Mouse (Mus musculus): ENCODE measurements around the gene Sgf29. TPM values are rescaled to one million over a fixed set of nuclear protein-coding genes. Genes with fewer than 3 reads are reported as not detected.

Gene Sgf29
- polyA plus RNA-seq (2016; fragmentation: Nextera tagmentation; extraction: Ambion mirVana) = 57.6 and 62.7 TPM in 2 replicates

GRCm38 (mm10) chr7:126649231-126650051 lies at the start of gene Sgf29:
TSS of gene Sgf29 (plus strand) at chr7:126649309.
- peaks cover 11% of the 10 kb centered on the region for H3K4me1 ChIP-seq (replicated peaks)
- DNase-seq (ENCODE audit: low spot score) = peak; percentile 92
- no peaks in the 10 kb centered on the region for H3K36me3 ChIP-seq
- peak within 1 kb of the TSS; percentile 94 for H3K27ac ChIP-seq
- WGBS = 1% methylated on average over 57 of the region's 57 CpGs
- no peaks in the 10 kb centered on the region for H3K27me3 ChIP-seq (ENCODE audit: insufficient read depth, poor library complexity, severe bottlenecking)
- peak within 1 kb of the TSS; percentile 75 for H3K4me3 ChIP-seq
- H3K9me3 ChIP-seq = no peaks in the 10 kb centered on the region

GRCm38 (mm10) chr7:126601896-126602295 lies 47.2 kb upstream of the Sgf29 start:
- Histone ChIP-seq H3K4me1 (replicated peaks) (peaks cover 9% of the 10 kb centered on the region), H3K27ac (no peak overlapping the region), H3K36me3 (no peaks in the 10 kb centered on the region), H3K9me3 (no peaks in the 10 kb centered on the region), H3K27me3 (ENCODE audit: insufficient read depth, poor library complexity, severe bottlenecking) (no peaks in the 10 kb centered on the region), H3K4me3 (no peak overlapping the region)
- DNase-seq (ENCODE audit: low spot score) = no peak
- WGBS = 31% methylated on average over 5 of the region's 5 CpGs

GRCm38 (mm10) chr7:126602650-126603049 lies 46.5 kb upstream of the Sgf29 start:
- 87% methylated on average over 3 of the region's 3 CpGs for WGBS
- Histone ChIP-seq H3K4me1 (replicated peaks) (peaks cover 9% of the 10 kb centered on the region), H3K27ac (no peak overlapping the region), H3K27me3 (ENCODE audit: insufficient read depth, poor library complexity, severe bottlenecking) (no peaks in the 10 kb centered on the region), H3K36me3 (no peaks in the 10 kb centered on the region), H3K9me3 (no peaks in the 10 kb centered on the region), H3K4me3 (no peak overlapping the region)
- no peak for DNase-seq (ENCODE audit: low spot score)

- no peaks in the 10 kb centered on the region for H3K9me3 ChIP-seq
- H3K36me3 ChIP-seq = no peaks in the 10 kb centered on the region
- 92% methylated on average over 5 of the region's 5 CpGs for WGBS
- H3K4me3 ChIP-seq = no peak overlapping the region
- DNase-seq (ENCODE audit: low spot score) = no peak
- H3K27ac ChIP-seq = no peak overlapping the region
- peaks cover 2% of the 10 kb centered on the region for H3K4me1 ChIP-seq (replicated peaks)
- H3K27me3 ChIP-seq (ENCODE audit: insufficient read depth, poor library complexity, severe bottlenecking) = no peaks in the 10 kb centered on the region
Measured at GRCm38 (mm10) chr7:126606611-126607010, 42.5 kb upstream of the Sgf29 start.

- no peaks in the 10 kb centered on the region for H3K9me3 ChIP-seq
- no peak for DNase-seq (ENCODE audit: low spot score)
- H3K27ac ChIP-seq = no peak overlapping the region
- H3K4me1 ChIP-seq (replicated peaks) = no peaks in the 10 kb centered on the region
- H3K36me3 ChIP-seq = no peaks in the 10 kb centered on the region
- 84% methylated on average over 3 of the region's 3 CpGs for WGBS
- H3K27me3 ChIP-seq (ENCODE audit: insufficient read depth, poor library complexity, severe bottlenecking) = no peaks in the 10 kb centered on the region
- no peak overlapping the region for H3K4me3 ChIP-seq
Measured at GRCm38 (mm10) chr7:126607064-126607463, 42.0 kb upstream of the Sgf29 start.

- H3K27ac ChIP-seq = no peak overlapping the region
- DNase-seq (ENCODE audit: low spot score) = no peak
- no peaks in the 10 kb centered on the region for H3K36me3 ChIP-seq
- no peaks in the 10 kb centered on the region for H3K27me3 ChIP-seq (ENCODE audit: insufficient read depth, poor library complexity, severe bottlenecking)
- H3K4me3 ChIP-seq = no peak overlapping the region
- no peaks in the 10 kb centered on the region for H3K9me3 ChIP-seq
- no peaks in the 10 kb centered on the region for H3K4me1 ChIP-seq (replicated peaks)
- WGBS = 84% methylated on average over 5 of the region's 5 CpGs
Measured at GRCm38 (mm10) chr7:126607796-126608195, 41.3 kb upstream of the Sgf29 start.

GRCm38 (mm10) chr7:126612736-126613135 lies 36.4 kb upstream of the Sgf29 start:
- Histone ChIP-seq H3K4me1 (replicated peaks) (no peaks in the 10 kb centered on the region), H3K27ac (no peak overlapping the region), H3K27me3 (ENCODE audit: insufficient read depth, poor library complexity, severe bottlenecking) (no peaks in the 10 kb centered on the region), H3K4me3 (no peak overlapping the region), H3K9me3 (no peaks in the 10 kb centered on the region), H3K36me3 (no peaks in the 10 kb centered on the region)
- DNase-seq (ENCODE audit: low spot score) = no peak
- 76% methylated on average over 3 of the region's 3 CpGs for WGBS

GRCm38 (mm10) chr7:126616707-126617106 lies 32.4 kb upstream of the Sgf29 start:
- no peak for DNase-seq (ENCODE audit: low spot score)
- WGBS = 80% methylated on average over 3 of the region's 3 CpGs
- H3K4me3 ChIP-seq = no peak overlapping the region
- no peaks in the 10 kb centered on the region for H3K4me1 ChIP-seq (replicated peaks)
- no peaks in the 10 kb centered on the region for H3K9me3 ChIP-seq
- H3K27ac ChIP-seq = no peak overlapping the region
- H3K36me3 ChIP-seq = no peaks in the 10 kb centered on the region
- H3K27me3 ChIP-seq (ENCODE audit: insufficient read depth, poor library complexity, severe bottlenecking) = no peaks in the 10 kb centered on the region

GRCm38 (mm10) chr7:126619559-126620275 lies 29.4 kb upstream of the Sgf29 start:
- DNase-seq (ENCODE audit: low spot score) = no peak
- Histone ChIP-seq H3K4me1 (replicated peaks) (peaks cover 9% of the 10 kb centered on the region), H3K27me3 (ENCODE audit: insufficient read depth, poor library complexity, severe bottlenecking) (no peaks in the 10 kb centered on the region), H3K36me3 (no peaks in the 10 kb centered on the region), H3K27ac (no peak overlapping the region), H3K4me3 (no peak overlapping the region), H3K9me3 (no peaks in the 10 kb centered on the region)
- WGBS = 80% methylated on average over 10 of the region's 10 CpGs

- H3K27me3 ChIP-seq (ENCODE audit: insufficient read depth, poor library complexity, severe bottlenecking) = no peaks in the 10 kb centered on the region
- no peak for DNase-seq (ENCODE audit: low spot score)
- no peaks in the 10 kb centered on the region for H3K36me3 ChIP-seq
- peaks cover 15% of the 10 kb centered on the region for H3K4me1 ChIP-seq (replicated peaks)
- H3K9me3 ChIP-seq = no peaks in the 10 kb centered on the region
- no peak overlapping the region for H3K4me3 ChIP-seq
- H3K27ac ChIP-seq = no peak overlapping the region
- WGBS = 90% methylated on average over 9 of the region's 9 CpGs
Measured at GRCm38 (mm10) chr7:126621452-126622359, 27.4 kb upstream of the Sgf29 start.

GRCm38 (mm10) chr7:126623381-126623780 lies 25.7 kb upstream of the Sgf29 start:
- DNase-seq (ENCODE audit: low spot score) = no peak
- Histone ChIP-seq H3K4me3 (no peak overlapping the region), H3K27me3 (ENCODE audit: insufficient read depth, poor library complexity, severe bottlenecking) (no peaks in the 10 kb centered on the region), H3K27ac (peak overlapping the region; percentile 50), H3K9me3 (no peaks in the 10 kb centered on the region), H3K4me1 (replicated peaks) (peaks cover 15% of the 10 kb centered on the region), H3K36me3 (no peaks in the 10 kb centered on the region)
- 86% methylated on average over 1 of the region's 1 CpGs for WGBS

- H3K4me3 ChIP-seq = no peak overlapping the region
- peaks cover 15% of the 10 kb centered on the region for H3K4me1 ChIP-seq (replicated peaks)
- no peaks in the 10 kb centered on the region for H3K36me3 ChIP-seq
- no peaks in the 10 kb centered on the region for H3K27me3 ChIP-seq (ENCODE audit: insufficient read depth, poor library complexity, severe bottlenecking)
- H3K27ac ChIP-seq = no peak overlapping the region
- WGBS = 74% methylated on average over 16 of the region's 16 CpGs
- DNase-seq (ENCODE audit: low spot score) = no peak
- H3K9me3 ChIP-seq = no peaks in the 10 kb centered on the region
Measured at GRCm38 (mm10) chr7:126624774-126625173, 24.3 kb upstream of the Sgf29 start.
